Mouse (Mus musculus) liver, embryonic 12.5 days (tissue): ENCODE results near the gene Spns2. TPM values are rescaled to one million over a fixed set of nuclear protein-coding genes. Genes with fewer than 3 reads are reported as not detected.

Source experiments
- ATAC-seq: fragments of 200-750 bp; cut with Nextera tagmentation; 2 replicates; pipeline ENCODE4 v1.8.0; 2017; ENCODE audit warnings: moderate number of reproducible peaks, mild to moderate bottlenecking, moderate library complexity
- H3K27ac ChIP-seq: fragments of 300-500 bp; sonication (generic); 2 replicates; pipeline ENCODE4 v1.5.1; 2016; ENCODE audit warnings: mild to moderate bottlenecking
- H3K27me3 ChIP-seq: fragments of 300-500 bp; sonication (generic); replicated peaks from 2 replicates; pipeline ENCODE4 v1.6.1; 2016; ENCODE audit warnings: mild to moderate bottlenecking, moderate library complexity
- H3K36me3 ChIP-seq: fragments of 300-500 bp; sonication (generic); 2 replicates; pipeline ENCODE4 v1.6.1; 2016; ENCODE audit warnings: mild to moderate bottlenecking, moderate library complexity
- H3K4me1 ChIP-seq: fragments of 300-500 bp; sonication (generic); 2 replicates; pipeline ENCODE4 v1.6.1; 2016
- H3K4me2 ChIP-seq: fragments of 300-500 bp; sonication (generic); 2 replicates; pipeline ENCODE4 v1.6.1; 2016; ENCODE audit warnings: mild to moderate bottlenecking, moderate library complexity
- H3K4me3 ChIP-seq: fragments of 300-500 bp; sonication (generic); 2 replicates; pipeline ENCODE4 v1.5.1; 2016; ENCODE audit warnings: mild to moderate bottlenecking, moderate library complexity
- H3K9ac ChIP-seq: fragments of 300-500 bp; sonication (generic); 2 replicates; pipeline ENCODE4 v1.6.1; 2016; ENCODE audit warnings: mild to moderate bottlenecking, moderate library complexity
- H3K9me3 ChIP-seq: fragments of 300-500 bp; sonication (generic); replicated peaks from 2 replicates; pipeline ENCODE4 v1.6.1; 2016; ENCODE audit warnings: mild to moderate bottlenecking, moderate library complexity
- WGBS: fragments of 180-500 bp; shearing (Covaris S2); methylation state at CpG from one replicate; pipeline ENCODE4 v1.1.7; 2016; ENCODE audit not compliant: insufficient replicate concordance; 5-methylcytosine and 5-hydroxymethylcytosine counted together
- polyA plus RNA-seq: library from polyadenylated mRNA; unstranded; fragments of >200 nt; fragmentation: Nextera tagmentation; extraction: Ambion mirVana; gene quantifications from 2 replicates; pipeline ENCODE4 v1.2.1, GENCODE M21; 2016

Gene Spns2
- polyA plus RNA-seq, 1 experiment from 2014 or later: 11.7 TPM

DNA sequence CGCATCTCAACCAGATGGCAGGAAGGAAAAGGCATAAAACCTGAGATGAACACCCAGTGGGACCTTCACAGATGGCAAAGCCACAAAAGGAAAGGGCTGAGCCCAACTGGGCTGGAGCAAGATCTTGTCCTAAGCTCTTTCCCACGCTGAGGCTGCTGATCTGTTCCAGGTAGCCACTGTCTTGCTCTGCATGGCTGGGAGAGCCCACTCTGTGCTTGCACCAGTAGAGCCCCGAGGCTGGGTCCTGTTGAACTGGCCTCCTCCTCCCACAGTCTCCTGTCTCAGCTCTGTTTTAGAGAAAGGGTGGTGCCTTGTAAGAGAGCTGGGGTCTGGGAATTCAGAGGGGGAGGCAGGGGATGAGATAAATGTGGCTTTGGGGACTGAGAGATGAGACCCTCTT is 82.6 kb downstream of the Spns2 start:
- H3K27me3 ChIP-seq: peaks cover 62% of the 10 kb centered on the region
- no peaks in the 10 kb centered on the region for H3K36me3 ChIP-seq
- no peak for ATAC-seq
- no peak overlapping the region for H3K27ac ChIP-seq
- no peaks in the 10 kb centered on the region for H3K9me3 ChIP-seq
- peaks cover 54% of the 10 kb centered on the region for H3K4me1 ChIP-seq
- H3K9ac ChIP-seq: no peak overlapping the region
- H3K4me3 ChIP-seq: no peak overlapping the region
- 18% methylated on average over 3 of the region's 3 CpGs for WGBS
- peak overlapping the region; percentile 41 for H3K4me2 ChIP-seq

DNA sequence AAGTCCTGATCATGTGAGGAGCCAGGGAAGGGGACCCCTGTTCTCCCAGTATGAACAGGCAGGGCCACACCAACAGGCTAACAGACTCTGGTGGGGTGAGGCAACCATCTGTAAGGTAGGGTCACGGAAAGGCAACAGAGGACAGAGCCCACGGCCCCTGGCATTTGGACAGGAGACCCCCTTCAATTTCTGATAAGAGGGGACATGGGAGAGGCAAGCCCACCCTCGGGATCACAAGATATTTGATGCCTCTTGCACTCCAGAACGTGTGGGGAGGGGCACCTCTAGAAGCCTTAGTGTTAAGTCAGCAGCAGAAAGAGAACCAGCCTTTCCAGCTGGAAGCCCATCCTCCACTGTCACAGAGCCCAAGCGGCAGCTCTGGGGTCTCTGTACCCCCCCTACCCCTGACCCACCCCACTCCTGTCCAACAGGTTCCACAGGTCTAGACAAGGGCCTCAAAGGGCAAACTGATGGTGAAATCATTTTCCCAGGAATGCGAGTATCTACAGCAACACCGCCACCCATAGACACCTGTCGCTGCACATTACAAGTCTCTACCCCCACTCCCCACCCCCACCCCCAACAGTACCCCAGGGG is 83.5 kb downstream of the Spns2 start:
- Histone ChIP-seq H3K27ac (no peak overlapping the region), H3K4me2 (no peak overlapping the region; the same call in 1 of the 2 replicates), H3K4me3 (no peak overlapping the region), H3K27me3 (peaks cover 53% of the 10 kb centered on the region), H3K9me3 (no peaks in the 10 kb centered on the region), H3K36me3 (no peaks in the 10 kb centered on the region), H3K9ac (no peak overlapping the region), H3K4me1 (peaks cover 45% of the 10 kb centered on the region)
- ATAC-seq: no peak
- 69% methylated on average over 8 of the region's 8 CpGs for WGBS

DNA sequence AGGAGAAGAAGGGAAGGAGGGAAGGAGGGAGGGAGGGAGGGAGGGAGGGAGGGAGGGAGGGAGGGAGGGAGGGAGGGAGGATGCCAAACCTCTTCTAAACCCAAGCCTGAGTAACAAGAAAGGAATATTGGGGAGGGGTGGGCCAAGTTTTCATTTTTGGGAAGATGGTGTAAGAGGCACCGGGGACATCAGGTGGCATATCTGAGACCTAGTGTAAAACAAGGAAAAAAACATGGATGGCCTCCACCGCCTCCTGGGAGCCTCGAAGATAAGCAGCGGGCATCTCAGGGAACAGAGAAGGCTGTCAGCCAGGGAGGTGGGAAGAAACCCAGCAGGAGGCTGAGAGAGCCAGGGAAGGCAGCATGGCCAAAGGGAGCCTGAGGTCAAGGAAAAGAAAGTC is 84.2 kb downstream of the Spns2 start:
- 65% methylated on average over 4 of the region's 4 CpGs for WGBS
- 0 out of 2 replicates have a peak, but pooled peaks cover 4% of the 10 kb centered on the region for H3K36me3 ChIP-seq
- no peak overlapping the region for H3K4me2 ChIP-seq
- ATAC-seq: no peak
- H3K4me3 ChIP-seq: no peak overlapping the region
- peaks cover 47% of the 10 kb centered on the region for H3K27me3 ChIP-seq
- no peak overlapping the region for H3K27ac ChIP-seq
- H3K4me1 ChIP-seq: peaks cover 38% of the 10 kb centered on the region
- H3K9ac ChIP-seq: no peak overlapping the region
- H3K9me3 ChIP-seq: no peaks in the 10 kb centered on the region

DNA sequence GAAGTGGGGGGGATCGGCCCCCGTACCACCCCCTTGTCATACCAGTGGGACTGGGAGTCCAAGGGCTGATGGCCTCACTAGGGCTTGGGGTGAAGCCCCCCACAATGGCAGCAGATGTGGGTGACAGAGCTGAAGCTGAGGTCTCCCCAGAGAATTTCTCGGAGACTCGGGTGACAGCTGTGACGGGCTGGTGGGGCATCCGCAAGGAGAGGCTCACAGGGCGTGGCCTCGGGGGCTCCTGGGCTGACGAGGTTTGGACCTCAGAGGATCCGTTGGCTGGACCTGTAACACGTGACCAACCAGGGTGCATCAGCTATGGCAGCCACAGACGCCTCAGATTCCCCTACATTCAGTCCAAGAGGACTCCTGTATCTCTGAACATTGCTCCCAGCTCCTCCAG is 86.7 kb downstream of the Spns2 start:
- H3K4me1 ChIP-seq: peaks cover 24% of the 10 kb centered on the region

DNA sequence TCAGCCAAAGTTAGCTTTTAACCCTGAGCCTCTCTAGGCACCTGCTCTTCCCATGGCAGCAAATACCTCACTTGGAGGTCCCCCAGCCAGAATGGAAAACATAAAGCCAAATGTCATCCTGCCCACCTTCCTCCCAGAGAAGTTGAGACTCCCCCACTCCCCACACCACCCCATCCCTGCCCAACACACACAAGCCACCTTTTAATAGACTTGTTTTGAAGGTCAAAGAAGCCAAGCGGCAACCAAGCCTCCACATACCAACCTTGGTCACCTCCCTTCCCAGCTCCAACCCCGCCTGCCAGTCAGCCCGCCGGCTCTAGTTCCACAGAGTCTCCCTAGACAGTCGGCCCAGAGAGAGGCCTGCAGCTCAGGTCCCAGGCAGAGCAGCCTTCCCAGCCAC is 87.7 kb downstream of the Spns2 start:
- no peak for ATAC-seq
- H3K9ac ChIP-seq: no peak overlapping the region
- no peaks in the 10 kb centered on the region for H3K9me3 ChIP-seq
- H3K27me3 ChIP-seq: peaks cover 29% of the 10 kb centered on the region
- H3K4me3 ChIP-seq: no peak overlapping the region
- peaks cover 16% of the 10 kb centered on the region for H3K36me3 ChIP-seq
- no peak overlapping the region for H3K4me2 ChIP-seq
- no peak overlapping the region for H3K27ac ChIP-seq
- peaks cover 14% of the 10 kb centered on the region for H3K4me1 ChIP-seq
- 71% methylated on average over 5 of the region's 5 CpGs for WGBS

More for the DNA sequence above, 86.7 kb downstream of the Spns2 start:
- peaks cover 16% of the 10 kb centered on the region for H3K36me3 ChIP-seq
- WGBS: 69% methylated on average over 12 of the region's 12 CpGs
- no peak overlapping the region for H3K27ac ChIP-seq
- H3K9me3 ChIP-seq: no peaks in the 10 kb centered on the region
- no peak for ATAC-seq
- H3K27me3 ChIP-seq: peaks cover 30% of the 10 kb centered on the region
- H3K4me3 ChIP-seq: no peak overlapping the region
- no peak overlapping the region for H3K4me2 ChIP-seq
- H3K9ac ChIP-seq: no peak overlapping the region

Other genes with a start within 250 kb of the Spns2 start
- not detected in 2 replicates for gene Slc13a5, start 222.7 kb downstream of the Spns2 start, polyA plus RNA-seq
- 2.2 and 2.4 TPM in 2 replicates for gene Xaf1, start 188.3 kb downstream of the Spns2 start, polyA plus RNA-seq
- not detected in 2 replicates for gene Fbxo39, start 175.5 kb downstream of the Spns2 start, polyA plus RNA-seq
- gene Tekt1, start 127.5 kb downstream of the Spns2 start, polyA plus RNA-seq: 0.08 and 0.12 TPM in 2 replicates
- gene Smtnl2, start 78.2 kb downstream of the Spns2 start, polyA plus RNA-seq: 11.3 and 12.5 TPM in 2 replicates
- 0.12 TPM in 1 of 2 replicates, not detected in the other for gene Ggt6, start 54.4 kb downstream of the Spns2 start, polyA plus RNA-seq
- 174 and 192 TPM in 2 replicates for gene Mybbp1a, start 48.5 kb downstream of the Spns2 start, polyA plus RNA-seq
- 1.8 and 2.0 TPM in 2 replicates for gene Spns3, start 60.6 kb upstream of the Spns2 start, polyA plus RNA-seq
- gene Ube2g1, start 117.4 kb upstream of the Spns2 start, polyA plus RNA-seq: 36.7 and 37.3 TPM in 2 replicates
- gene Ankfy1, start 200.1 kb upstream of the Spns2 start, polyA plus RNA-seq: 18.3 and 18.6 TPM in 2 replicates